Mouse (Mus musculus) gastrocnemius, postnatal 4 days (tissue): ENCODE measurements around the gene Prkar2b. TPM values are rescaled to one million over a fixed set of nuclear protein-coding genes. Genes with fewer than 3 reads are reported as not detected.

Experiments used
- DNase-seq, 2 experiments: peaks; one replicate each; pipeline ENCODE4 v3.0.0; 2021 to 2022; ENCODE audit warnings: low spot score in 2 of 2, mixed read lengths in 2 of 2
- long read RNA-seq, 2 experiments: library from polyadenylated mRNA; stranded (forward); transcript quantifications; one replicate each; pipeline ENCODE4 v2.0.0; 2021
- total RNA-seq, 2 experiments: library from RNA; stranded (reverse); gene quantifications; 2 replicates each; pipeline ENCODE4 v1.2.3; 2021

Prkar2b gene
- total RNA-seq = 10 to 100 TPM; 13.7 to 22.5 TPM
- long read RNA-seq, experiment 1, transcript Prkar2b-201 (12 exons, 1,657 nt) = minor isoform, 5 of 28 reads
- long read RNA-seq, experiment 1, transcript Prkar2b-202 (11 exons, 3,378 nt) = major isoform, 20 of 28 reads
- long read RNA-seq, experiment 1, partial matches to known transcripts = 0 of 28 reads
- long read RNA-seq, experiment 1, other reads (novel, unspliced or antisense) = 3 of 28 reads
- long read RNA-seq, experiment 2, transcript Prkar2b-202 (11 exons, 3,378 nt) = major isoform, 32 of 42 reads
- long read RNA-seq, experiment 2, transcript Prkar2b-201 (12 exons, 1,657 nt) = minor isoform, 6 of 42 reads
- long read RNA-seq, experiment 2, partial matches to known transcripts = 1 of 42 reads
- long read RNA-seq, experiment 2, other reads (novel, unspliced or antisense) = 3 of 42 reads

DNA sequence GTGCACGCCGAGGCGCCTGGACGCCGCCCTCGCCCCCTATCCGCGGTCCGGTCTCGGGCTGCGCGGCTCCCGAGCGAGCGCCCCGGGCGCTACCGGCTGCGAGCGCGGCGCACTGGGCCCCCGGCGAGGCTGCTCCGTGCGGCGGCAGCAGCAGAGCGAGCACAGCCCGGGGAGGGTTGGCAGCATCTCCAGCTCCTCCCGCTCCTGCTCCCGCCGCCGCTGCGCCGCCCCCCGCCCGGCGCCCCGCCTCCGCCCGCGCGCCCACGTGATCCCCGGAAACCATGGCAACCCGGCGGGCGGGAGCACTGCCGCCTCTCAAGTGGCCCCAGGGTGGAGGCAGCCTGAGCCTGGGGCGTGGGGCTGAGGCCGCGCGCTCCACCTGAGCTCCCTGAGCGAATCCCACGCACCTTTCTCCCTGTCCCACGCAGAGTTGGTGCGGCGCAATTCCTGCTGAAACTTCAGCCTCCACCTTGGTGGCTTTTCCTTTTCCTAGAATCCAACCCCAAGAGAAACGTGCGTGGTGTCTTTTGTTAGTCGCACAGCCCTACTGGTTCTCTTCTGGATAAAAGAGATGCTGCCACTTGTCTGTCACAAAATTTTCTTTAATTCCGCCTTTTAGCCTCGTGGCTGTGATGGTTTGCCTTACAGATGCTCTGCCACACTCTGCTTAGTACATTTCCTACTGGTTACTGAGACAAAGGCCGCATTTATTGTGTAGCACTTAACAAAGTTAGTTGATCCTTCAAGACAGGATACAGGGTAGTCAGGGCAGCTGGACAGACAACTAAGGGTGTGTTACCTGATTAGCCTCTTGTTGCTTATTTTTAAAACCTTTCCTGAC lies at the start of gene Prkar2b:
Gene Prkar2b, minus strand, starts transcription at position 207 of the 841 bp plus-strand sequence.
- peak; percentile 85 to 88 for DNase-seq

- no peak for DNase-seq
Measured at GRCm38 (mm10) chr12:32109201-32109600, 48.1 kb upstream of the Prkar2b start.

GRCm38 (mm10) chr12:32104955-32105521 lies 43.9 kb upstream of the Prkar2b start:
- DNase-seq = no peak

GRCm38 (mm10) chr12:32104451-32104862 lies 43.4 kb upstream of the Prkar2b start:
- DNase-seq = no peak

DNA sequence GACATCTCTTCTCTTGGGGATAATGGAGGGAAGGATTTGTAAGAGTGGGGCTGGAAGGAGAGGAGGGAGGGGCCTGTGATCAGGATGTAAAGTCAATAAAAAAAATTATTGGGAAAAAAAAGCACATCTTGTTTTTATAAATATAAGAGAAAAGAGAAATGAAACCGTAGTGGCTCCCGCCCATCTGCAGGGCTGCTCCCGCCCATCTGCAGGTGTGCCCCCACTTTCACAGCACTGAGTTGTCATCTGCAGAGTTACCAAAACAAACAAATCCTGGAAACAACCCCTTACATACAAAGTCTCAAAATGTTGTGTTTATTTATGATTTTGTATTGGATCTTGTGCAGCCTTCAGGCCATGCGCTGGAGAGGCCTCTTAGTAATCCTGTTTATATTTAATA lies 40.2 kb upstream of the Prkar2b start:
- no peak for DNase-seq

GRCm38 (mm10) chr12:32099686-32100206 lies 38.6 kb upstream of the Prkar2b start:
- no peak for DNase-seq

DNA sequence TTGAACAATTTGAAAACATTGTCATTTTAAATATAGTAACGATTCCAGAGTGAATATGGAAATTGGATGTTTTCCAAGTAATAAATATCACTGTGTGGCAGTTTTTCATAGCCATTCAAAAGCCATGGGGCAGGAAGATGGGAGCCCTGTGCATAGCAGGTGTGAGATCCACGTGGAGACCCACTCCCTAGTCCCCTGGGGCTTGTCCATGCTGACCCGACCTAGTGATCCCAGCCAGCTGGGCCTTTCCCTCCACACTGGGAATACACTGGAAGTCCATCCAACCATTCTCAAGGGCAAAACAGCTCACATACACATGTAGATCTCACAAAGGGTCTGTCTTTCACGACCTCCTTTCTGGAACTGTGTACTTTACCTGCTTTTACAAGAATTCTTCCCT lies 37.5 kb upstream of the Prkar2b start:
- no peak for DNase-seq

DNA sequence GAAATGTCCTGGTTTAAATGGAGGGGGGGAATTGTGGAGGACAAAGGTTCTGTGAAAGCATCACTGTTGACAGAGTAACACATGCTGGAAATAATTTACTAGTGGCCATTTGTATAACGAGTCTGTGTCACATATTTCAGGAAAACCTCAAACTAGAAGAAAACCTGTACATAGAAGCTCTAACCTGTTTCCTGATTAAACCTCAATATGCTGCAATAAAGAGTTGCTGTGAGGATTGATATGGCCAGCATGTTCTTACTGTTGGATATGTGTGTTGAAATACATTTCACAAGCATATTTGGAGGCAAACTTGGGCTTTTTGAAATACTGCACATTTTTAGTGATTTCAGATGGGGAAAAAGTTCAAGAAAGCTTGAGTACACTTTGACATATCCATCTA lies 36.0 kb upstream of the Prkar2b start:
- no peak for DNase-seq

- no peak for DNase-seq
Measured at GRCm38 (mm10) chr12:32095164-32095563, 34.1 kb upstream of the Prkar2b start.

DNA sequence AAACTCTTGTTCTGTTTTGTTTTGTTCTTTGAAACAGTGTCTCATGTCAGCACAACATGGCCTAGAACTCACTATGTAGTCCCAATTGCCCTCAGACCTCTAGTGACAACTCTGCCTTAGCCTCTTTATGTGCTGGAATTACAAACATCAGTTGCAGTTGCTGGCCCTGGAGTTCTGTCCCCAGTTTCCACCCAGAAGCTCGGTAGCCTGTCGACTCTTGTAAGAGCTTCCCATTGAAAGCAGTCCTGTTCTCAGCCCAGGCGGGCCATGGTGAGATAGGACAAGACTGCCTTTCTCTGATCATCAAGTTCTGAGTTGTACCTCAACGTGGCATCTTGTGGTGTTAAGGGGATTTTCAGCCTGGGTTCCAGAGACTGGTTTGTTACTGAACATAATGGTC lies 31.4 kb upstream of the Prkar2b start:
- DNase-seq = no peak

GRCm38 (mm10) chr12:32088566-32088965 lies 27.5 kb upstream of the Prkar2b start:
- no peak for DNase-seq

GRCm38 (mm10) chr12:32087339-32087738 lies 26.2 kb upstream of the Prkar2b start:
- DNase-seq = no peak

GRCm38 (mm10) chr12:32086874-32087273 lies 25.8 kb upstream of the Prkar2b start:
- DNase-seq = no peak

DNA sequence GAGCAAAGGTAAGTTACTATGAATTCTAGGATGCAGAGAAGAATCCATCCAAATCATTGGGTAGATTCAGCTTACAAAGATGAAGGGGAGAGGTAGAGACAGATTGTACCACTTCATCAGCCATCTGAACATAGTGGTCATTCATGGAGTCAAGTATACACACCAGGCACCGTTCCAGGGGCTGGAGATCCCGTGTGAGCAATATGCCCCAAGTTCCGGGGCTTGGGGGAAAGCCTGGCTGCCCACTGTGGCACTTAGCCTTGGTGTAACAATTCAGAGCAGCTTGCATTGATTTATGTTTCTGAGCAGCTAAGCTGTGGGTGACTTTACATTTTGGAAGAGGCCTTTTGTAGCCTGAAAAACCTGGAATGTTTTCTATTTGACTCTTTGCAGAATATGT lies 24.8 kb upstream of the Prkar2b start:
- no peak for DNase-seq

DNA sequence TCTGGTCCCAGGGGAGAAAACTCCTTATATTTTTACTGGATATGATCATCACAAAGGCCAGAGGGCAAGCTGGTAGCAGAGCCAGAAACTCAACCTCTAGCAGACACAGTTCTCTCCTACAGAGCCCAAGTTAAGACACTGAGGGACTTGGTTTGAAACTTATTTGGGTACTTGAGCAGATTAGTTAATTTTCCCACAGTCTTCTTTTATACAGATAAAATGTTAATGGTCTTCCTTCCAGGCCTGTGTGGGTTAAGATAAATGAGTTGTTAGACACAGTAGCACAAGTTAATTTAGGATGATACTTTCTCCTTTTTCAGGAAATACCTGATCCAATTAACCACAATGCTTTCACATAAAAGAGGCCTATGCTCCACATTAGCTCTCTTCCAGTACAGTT lies 24.1 kb upstream of the Prkar2b start:
- no peak for DNase-seq

- DNase-seq = no peak
Measured at GRCm38 (mm10) chr12:32084601-32085000, 23.5 kb upstream of the Prkar2b start.

DNA sequence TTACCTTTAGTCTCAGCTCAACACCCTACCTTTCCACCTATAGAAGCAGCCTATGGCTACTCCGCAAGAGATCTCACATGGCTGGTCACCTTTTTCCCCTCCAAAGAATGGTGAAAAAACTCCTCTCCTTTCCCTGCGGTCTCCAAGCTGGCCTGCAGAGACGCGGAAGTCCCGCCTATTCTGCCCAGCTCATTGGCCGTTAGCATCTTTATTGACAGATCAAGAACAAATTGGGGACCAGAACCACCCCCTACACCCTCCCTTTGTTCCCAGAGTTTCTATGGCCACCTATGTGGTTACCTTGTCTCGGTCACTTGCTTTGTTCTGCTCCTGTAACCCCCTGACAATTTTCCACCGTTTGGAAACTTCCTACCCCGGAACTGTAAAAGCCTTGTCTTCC lies 19.6 kb upstream of the Prkar2b start:
- DNase-seq = no peak

DNA sequence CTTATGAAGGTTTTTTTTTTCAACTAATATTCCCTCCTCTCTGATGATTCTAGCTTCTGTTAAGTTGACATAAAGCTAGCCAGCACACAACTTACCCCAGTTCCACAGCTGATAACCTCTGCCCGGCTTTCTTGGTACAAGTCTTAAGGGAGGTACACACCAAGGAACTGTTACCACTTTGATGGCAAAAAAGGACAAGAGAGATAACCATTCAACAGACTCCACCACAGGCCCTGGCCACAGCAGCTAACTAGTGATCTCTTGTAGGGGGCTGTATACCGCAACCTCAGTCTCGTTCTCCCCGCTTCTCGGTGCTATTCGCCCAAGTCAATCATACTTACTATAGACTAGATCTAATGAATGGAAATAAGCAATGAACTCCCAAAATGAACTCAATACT lies 16.3 kb upstream of the Prkar2b start:
- DNase-seq = no peak

- DNase-seq = no peak
Measured at GRCm38 (mm10) chr12:32075831-32076715, 15.0 kb upstream of the Prkar2b start.

- DNase-seq = no peak
Measured at GRCm38 (mm10) chr12:32074271-32074670, 13.2 kb upstream of the Prkar2b start.

- no peak for DNase-seq
Measured at GRCm38 (mm10) chr12:32066004-32066403, 4.9 kb upstream of the Prkar2b start.
